Mouse (Mus musculus) T-helper 2 cell (primary cell): ENCODE results near the gene Atp2b2.

Source experiments
- in situ Hi-C: fragments of 300-600 bp; cut with MboI, MseI; formaldehyde crosslinking; loops from one replicate; pipeline ENCODE4 v1.15.1; 2025; ENCODE audit warnings: high pct_unique_total_duplicates

Gene Atp2b2

DNA sequence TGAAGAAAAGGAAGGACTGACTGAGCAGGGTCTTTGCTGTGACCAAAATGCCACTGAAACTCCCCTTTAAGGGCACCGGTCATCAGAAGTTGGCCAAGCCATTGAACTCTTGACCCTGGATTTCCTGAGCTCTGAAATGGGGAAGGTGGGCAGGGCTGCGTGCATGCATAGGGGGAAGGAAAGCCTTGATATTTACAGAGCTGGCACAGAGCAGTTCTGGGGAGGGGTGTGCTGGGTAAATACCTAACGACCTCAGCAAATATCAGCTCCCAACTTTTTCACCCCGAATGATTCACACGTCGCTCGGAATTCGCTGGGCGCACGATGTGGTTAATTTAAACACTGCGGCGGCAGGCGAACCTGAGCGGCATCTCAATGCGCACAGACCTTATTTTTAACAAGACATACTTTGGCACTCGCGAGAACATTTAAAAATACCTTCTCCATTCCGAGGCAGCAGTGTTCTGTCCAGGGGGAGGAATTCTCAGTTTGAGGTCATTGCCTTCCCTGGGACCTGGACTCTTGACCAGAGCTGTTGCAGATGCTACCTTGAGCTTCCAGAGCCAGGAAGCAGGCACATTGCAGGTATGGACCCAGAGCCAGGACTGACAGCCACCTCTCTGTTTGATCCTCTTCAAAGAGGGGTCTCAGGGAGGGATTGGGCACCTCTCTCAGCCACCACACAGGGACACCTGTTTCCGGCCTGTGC is 85.0 kb downstream of the Atp2b2 start:
- in situ Hi-C loops, result no loop called here

DNA sequence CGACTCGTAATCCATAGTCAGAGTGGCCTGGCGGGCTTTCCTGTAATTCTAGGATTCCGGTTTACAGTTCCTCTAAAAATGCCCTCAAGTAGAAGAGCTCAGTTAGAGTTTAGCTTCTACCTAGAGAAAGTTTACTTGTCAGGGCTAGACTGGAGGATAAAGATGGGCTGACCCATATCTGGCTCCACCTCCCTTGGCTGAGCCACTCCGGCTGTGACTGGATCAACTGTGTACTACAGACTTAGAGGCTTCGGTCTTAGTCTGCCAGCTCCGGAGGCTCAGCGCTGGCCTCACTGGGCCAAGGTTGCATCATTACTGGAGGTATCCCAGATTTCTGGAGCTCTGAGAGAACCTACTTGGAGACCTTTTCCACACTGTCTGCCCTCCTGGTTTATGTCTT is 94.9 kb downstream of the Atp2b2 start:
- in situ Hi-C loops, result no loop called here

DNA sequence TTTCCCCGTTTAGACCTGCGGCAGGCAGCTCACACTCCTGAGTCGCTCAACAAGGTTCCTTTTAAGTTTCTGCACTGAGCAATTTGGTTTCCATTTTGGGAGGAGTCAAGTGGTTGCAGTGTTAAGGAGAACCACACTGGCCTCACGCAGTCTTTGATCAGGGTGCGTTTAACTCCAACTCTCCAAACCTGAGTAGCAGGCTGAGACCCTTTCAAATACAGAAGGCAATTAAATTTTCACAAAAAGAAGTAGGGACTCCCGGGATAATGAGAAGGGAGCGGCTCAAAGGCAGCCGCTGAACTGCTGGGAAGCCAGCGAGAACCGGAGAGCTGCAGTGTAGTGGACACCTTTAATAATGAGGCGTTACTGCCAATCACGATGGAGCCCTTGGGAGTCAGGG is 100.1 kb downstream of the Atp2b2 start:
- in situ Hi-C loops, result no loop called here

DNA sequence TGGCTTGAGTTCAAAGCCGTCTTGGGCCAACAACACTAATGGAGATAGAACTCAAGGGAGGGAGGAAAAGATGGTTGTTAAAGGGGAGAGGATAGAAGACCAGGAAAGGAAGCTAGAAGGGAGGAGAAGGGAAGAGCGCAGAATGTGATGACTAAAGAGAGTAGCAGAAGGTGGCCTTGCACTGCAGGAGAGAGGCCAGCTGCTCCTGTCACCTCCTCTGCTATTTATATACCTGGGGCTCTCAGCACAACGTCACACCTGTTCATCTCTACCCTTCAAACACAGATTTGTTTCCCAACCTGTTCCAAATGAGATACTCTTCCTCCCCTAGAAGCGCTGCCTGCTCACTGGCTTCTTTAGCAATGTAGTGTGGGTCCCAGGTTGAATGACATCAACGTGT is 101.1 kb downstream of the Atp2b2 start:
- in situ Hi-C loops, result no loop called here

DNA sequence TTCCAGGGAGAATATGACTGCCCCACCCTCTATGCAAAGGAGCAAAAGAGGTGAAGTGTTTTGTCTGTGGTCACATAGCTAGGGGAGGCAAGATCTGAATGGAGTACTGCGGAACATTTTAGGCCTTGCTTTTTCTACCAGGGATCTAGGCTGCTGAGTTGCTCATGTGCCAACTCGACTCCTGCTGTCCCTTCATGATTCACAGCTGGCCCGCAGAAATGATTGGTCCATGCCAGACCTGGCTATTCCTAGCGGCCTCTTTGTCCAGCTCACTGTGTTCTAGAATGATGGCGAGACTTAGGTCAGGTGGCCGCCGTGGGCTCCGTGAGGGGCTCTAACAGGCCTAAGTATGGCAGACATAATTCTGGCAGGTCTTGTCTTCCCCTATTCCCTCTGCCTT is 103.0 kb downstream of the Atp2b2 start:
- in situ Hi-C loops, result no loop called here

DNA sequence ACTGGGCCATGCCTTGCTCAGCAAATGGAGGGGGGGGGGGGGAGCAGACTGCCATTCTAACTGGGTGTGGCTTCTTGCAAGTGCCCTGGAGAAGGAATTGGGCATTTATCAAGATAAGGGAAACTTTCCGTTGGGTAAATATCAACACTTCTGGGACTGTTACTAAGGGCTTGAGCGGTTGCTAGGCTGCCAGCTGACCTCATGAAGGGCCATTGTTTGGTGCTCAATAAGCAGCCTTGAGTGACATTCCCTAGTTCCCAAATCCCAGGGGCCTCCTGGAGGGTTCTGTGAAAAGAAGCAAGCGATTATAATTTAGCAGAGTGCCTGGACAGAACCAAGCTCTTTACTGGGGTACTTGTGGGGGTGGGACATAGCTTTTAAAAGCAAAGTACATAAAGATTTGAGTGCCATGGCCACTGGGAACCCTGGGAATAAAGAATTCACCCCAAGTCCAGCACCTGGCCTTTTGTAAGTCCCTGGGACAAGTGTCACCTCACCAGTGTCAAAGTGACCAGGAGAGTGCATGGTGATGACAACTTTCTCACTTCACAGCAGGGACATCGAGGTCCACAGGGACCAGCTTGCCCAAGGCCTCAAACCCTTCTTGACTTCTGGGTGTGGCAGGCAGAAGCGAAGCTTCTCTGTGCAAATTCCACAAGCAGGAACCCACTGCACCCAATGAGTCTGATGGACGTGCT is 105.5 kb downstream of the Atp2b2 start:
- in situ Hi-C loops, result no loop called here

DNA sequence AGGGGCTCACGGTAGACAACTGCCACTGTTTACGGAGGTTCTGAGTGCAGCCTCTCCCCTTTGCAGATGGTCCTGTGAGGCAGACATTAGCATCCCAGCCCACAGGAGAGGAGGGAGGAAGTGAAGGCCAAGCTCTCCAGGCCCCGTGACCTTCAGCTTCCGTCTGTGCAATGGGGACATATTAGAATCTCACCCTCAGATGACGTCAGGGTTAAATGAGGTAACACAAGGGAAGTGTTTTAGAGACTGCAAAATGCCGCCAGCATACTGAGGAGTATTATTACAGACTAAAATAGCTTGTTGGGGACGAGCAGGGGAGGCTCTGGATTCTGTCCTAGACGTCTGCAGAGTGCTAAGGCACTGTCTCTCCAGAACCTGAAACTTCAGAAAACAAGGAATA is 106.3 kb downstream of the Atp2b2 start:
- in situ Hi-C loops, result no loop called here

DNA sequence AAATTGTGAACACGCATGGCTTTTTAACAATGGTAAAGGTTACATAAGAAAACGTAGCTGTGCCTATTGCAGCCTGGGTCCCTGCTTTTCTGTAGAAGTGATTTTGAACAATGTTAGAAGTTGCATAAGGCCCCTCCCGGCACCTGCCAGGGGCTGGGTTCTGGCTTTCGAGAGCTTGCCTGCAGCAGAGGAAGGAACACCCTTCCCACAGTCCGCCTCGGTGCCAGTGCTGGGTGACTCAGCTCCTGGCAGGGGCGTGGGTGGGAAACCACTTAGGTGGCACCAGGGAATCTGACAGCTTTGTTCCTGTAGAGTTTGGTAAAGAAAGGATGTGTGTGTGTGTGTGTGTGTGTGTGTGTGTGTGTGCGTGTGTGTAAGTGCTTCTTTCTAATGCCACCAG is 107.7 kb downstream of the Atp2b2 start:
- in situ Hi-C loops, result no loop called here

DNA sequence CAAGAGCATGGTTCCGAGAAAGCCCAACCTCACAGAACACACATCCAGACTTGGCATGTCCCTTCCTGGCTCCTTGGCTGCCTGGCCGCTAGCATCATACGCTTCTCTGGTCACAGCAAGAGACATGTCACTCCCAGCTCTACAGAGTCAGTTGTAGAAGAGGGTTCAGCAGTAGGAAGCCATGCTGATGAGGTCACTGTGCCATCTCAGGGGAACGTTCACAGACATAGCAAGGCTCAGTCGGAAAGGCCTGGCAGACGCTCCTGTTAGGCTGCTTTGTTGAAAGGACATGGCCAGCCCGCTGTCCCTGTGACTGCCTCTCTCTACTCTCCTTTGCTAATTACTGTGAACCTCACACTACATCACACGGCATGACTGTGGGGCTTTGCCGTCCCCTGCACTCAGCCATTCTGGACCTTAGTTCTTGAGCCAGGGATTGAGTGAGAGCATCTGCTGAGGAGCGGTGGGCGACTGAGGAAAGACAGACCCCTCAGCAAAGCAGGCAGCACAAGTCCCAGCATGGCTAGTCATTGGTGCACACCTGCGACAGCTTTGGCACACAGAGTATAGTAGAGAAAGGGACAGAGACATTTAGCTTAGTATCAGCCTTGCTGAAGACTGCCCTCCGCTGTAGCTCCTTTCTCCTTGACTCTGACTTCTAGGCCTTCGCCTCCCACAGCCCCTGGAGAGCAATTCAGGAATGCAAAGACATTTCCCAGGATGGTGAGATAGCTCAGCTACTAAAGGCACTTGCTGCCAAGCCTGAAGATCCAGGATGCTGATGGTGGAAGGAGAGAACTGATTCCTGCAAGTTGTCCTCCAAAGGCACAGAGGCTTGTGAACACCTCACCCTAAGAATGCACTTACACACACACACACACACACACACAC is 108.9 kb downstream of the Atp2b2 start:
- in situ Hi-C loops, result no loop called here

DNA sequence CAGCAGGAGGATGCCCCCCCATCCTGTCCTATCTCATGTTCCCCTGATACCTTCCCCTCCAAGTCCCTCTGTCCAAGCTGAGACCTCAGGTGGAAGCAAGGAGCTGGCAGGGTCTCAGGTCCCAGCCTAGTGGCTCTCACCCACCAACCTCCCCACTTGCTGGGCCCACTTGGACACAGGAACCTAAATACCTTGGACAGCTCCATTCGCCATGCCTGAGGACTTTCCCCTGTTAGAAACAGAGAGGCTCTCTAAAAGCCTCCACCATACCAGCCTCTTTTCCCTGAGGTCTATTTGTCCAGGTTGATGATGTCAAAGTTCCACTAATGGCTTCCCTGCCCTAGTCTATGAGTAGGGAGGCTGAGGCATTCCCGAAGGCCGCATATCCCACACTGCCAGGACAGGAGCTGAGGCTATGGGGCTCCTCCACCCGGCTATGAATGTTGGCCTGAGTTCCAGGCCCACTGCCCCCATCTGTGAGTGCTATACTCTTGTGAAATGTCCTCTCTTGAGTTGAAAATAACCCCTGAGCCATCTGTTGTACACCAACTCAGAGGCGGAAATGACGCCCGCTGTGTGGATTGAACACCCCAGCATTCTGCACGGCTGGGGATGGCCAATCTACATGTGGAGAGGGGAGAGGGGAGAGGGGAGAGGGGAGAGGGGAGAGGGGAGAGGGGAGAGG is 113.1 kb downstream of the Atp2b2 start:
- in situ Hi-C loops, result no loop called here

DNA sequence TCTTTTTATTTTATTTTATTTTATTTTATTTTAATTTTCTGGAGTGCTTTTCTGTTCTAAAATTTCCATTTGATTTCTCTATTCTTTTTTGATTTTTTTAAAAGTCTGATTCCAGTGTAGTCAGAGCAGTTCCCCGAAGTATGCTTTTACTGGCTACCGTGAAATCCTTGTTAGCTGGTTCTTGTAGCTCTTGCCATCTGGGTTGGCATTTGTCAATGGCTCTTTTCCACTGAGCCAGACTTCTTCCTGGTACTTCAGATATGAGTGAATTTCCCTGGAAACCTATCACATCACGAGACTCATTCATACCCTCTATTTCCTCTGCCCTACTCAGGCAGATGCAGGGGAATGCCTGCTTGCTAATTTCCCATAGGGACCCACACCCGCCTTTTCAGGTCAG is 119.2 kb downstream of the Atp2b2 start:
- in situ Hi-C loops, result no loop called here

DNA sequence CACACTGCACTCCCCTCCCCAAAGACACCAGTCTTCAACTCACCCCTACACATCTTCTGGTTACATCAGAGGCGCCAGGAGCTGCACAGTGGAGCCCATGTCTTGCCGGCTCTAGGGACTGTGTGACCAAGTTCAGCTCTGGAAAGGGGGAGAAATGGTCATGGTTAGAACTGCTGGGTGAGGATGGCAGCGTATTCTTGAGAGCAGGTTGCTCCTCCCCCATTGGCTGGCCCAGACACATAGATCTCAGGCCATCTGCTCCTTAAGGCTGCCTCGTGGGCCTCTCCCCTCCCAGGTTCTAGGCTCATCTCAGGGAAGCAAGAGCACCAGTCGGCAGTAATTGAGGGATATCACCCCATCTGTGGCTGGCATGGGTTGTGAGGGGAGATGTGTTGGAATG is 121.9 kb downstream of the Atp2b2 start:
- in situ Hi-C loops, result no loop called here

DNA sequence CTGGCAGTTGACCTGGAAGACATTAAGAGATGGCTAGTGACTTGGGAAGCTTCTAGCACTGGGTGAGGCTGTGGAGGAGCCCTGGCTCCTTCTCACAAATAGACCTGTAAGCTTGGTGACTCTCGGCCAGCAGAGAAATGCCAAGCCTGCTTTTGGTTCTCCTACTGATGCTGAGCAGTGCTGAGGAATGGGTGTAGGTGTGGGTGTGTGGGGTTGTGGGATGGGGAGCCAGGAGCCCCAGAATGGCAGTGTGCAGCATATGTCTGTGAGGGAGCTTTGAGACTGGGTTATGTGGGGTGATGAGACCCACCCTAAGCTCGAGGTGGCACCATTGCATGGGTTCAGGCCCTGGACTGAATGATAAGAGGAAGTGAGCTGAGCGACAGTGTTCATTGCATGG is 129.7 kb downstream of the Atp2b2 start:
- in situ Hi-C loops, result no loop called here

DNA sequence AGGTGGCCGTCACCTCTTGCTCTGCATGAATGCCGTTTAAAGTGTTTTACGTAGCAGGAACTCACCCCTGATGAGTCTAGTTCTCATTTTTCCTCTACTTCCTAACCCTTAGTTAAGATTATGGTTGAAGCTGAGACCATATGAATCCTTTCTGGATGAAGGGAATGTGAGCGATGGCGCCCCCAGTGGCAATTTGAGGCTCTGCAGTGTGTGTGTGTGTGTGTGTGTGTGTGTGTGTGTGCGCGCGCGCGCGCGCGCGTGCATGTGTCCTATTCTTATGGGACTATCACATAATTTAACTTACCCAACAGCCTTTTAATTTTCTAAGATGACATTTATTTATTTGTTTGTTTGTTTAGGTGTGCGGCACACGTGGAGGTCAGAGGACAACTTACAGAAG is 131.3 kb downstream of the Atp2b2 start:
- in situ Hi-C loops, result no loop called here

DNA sequence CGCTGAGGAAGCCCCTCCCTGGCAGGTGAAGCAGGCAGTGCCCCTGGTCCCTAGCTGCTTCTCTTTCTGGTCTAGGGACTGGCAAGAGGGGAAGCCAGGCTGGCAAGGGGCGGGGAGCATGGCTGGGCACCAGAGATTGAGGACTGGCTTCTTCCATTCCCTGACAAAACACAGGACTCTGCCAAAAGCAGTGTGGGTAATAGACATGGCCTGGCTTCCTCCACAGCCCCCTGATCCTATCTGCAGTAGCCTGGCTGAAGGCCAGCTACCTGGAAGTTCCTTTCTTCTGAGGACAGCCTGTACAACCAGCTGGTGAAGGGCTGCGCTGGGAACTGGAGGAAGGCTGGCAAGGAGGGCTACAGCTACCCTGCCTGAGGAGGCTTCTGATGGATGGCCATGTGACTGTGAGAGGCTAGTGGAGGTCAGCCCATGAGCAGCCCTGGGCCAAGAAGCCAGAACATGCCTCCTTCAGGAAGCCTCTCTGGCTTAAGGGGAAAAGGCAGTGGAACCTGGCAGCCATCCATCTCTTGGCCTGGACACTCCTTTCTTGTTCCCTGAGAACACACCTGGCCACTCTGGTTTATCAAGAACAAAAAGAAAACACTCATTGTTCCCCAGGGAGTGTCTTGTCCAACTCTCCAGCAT is 131.9 kb downstream of the Atp2b2 start:
- in situ Hi-C loops, result no loop called here

DNA sequence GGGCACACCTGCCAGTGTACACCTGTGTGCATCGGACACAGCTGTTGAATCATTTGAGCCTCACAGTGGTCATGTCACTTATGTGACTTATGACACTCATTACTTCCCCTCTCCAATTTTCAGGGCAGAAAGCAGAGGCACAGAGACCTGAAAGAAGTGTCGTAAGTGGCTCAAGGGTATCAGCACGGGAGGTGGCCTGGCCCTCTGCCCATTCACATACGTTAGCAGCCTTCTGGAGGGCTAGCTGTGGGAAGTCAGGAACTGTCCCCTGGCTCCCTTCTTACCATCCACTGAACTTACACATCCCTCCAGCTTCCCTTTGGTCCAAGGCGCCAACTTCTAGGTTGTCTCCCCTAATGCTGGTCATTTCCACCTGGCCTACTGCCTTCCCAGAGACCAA is 132.6 kb downstream of the Atp2b2 start:
- in situ Hi-C loops, result no loop called here

DNA sequence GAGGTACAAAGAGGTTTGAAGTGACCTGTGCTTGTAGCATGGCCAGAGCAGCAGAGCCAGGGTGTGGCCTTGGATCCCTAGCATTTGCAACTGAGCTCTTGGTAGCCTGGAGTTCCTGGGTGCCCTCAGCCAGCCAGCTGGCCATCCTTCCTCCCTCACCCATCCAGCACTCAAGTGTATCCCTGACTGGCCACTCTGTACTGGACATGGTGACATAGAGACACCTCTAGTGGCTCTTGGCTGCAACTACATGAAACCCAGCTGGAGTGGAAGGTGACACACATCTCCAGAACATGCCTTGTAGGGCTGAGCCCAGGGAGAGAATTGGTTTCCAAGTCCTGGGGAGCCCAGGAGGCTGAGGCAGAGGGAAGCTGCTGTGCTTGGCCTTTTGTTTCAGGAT is 134.3 kb downstream of the Atp2b2 start:
- in situ Hi-C loops, result no loop called here

DNA sequence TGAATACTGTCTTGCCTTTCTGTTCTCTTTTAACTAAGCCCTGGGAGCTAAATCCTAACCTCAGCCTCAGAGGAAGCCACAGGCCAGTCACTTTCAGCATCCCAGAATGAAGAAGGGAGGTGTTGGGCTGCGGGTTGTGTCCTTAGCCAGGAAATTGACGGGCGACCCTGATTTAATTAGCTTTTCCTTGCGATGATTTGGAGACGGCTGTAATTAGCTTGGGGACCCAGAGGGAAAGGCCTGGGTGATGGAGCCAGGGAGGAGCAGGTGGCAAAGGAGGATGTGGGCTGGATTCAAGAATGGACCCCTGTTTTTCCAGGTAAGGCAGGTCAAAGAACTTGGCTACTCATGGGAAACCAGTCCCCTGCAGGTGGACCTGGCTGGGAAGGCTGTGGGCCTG is 138.0 kb downstream of the Atp2b2 start:
- in situ Hi-C loops, result no loop called here

DNA sequence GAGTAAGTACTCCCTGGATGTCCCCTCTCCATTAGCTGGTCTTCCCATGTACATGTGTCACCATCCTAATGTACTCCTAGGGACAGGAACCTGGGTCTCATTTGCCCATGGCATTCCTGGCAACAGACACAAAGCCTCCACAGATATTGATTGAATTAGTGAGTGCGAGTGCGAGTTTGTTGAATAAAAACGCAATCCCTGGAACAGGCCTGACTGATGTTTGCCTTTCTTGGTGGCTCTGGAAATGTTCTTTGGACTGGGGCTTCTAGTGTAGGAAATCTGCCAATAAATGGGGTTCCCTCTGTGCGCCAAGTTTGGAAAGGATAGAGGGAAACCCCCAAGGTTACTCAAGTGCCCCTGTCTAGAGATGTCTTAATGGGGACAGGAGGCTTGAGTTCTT is 146.4 kb downstream of the Atp2b2 start:
- in situ Hi-C loops, result no loop called here

DNA sequence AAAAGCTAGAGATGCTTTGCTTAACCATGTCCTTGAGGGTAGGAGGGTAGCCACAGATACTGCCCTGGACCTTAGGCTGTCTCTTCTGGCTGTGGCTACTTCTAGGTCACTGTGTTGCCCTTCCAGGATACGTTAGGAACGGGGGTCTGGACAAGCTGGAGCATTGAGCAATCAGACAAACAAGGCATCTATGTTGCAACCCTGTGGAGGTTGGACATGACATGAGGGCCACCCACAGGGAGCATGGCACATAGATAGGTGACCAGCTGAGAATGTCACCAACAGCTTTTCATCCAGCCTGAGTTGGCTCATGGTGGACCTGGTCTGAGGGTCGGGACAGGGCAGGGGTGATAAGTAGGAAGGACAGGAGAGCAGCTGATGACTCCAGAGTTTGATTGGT is 148.4 kb downstream of the Atp2b2 start:
- in situ Hi-C loops, result no loop called here

DNA sequence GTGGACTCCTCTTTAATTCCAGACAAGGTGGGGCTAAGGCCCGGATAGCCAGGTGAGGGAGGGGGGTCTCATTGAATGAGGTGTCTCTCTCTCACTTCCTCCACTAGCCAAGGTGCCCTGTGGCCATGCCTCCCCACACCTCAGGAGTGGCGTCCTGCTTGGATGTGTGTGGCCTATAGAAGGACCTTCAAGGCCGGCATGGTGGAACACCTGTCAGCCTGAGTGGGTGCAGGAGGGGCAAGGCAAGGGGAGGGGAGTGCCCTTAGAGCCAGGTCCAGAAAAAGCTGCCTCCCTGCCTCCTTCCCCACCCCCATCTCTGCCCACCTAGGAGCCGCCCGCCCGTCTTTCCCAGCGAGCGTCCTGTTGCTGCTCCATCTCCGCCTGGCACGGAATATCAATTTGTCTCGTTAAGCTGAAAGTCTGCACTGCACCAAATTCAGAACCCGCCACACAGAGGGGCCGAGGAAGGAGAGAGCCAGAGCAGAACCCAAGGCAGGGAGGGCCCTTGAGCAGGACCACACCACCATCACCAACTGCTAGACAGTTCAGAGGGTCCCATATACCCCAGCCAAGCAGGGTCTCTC is 150.2 kb downstream of the Atp2b2 start:
- in situ Hi-C loops, result no loop called here
